Mouse (Mus musculus): Measurements from ENCODE around the gene Man1a.

Gene Man1a

DNA sequence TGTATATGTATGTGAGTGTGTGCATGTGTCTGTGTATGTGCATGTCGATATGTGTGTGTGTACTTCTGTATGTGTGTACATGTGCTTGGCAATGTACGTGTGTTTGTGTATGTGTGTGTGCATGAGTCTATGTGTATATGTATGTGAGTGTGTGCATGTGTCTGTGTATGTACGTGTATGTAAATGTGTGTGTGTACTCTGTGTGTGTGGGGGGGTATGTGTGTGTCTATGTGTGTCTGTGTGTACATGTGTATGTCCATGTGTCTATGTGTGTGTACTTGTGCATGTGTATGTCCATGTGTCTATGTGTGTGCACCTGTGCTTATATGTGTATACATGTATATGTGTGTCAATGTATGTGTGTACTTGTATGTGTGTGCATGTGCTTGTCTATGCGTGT is 15.2 kb downstream of the Man1a start:
- DNase-seq (ENCODE audit: low spot score) = no peak

DNA sequence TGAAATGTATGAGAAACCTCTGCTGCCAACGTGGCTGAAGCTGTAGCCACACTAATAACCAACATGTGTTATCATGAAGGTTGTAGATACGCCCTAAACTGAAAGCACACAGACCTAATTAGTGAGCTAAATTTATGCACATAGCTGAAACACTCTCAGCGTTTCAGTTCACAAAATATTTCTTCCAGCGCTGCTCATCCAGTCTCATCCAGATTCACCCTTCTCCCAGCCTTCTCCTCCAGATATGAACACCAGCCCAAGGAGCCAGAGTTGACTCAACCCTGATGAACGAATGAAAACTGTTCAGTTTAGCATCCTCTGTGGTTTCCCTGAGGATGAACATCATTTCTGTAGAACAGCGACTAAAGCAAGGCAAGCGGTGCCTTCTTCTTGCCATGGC is 15.8 kb downstream of the Man1a start:
- DNase-seq (ENCODE audit: low spot score) = no peak

DNA sequence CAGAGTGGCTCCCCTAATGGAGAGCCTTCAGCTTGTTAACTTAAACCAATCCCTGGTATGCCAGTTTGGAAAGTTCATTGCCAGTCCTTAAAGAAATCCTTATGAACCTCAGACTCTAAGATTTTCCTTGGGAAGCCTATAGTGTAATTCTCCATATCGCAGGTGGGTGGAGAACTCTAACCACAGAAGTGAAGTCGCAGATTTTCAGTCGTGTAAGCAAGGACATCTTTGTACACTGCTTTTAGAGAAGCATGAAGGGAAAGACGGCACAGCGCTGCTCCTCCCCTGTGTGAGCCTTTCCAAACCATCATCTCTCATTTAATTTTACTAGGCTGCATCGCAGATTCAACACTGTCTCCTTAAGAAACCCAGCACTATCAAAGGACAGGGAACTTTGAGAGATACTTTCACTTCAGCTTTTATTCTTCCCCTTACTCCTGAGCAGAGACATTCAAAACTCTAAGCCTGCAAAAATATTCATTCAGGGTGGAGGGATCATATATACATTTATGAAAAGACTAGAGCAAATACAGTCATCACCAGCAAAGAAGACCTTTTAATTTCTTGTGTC is 16.6 kb downstream of the Man1a start:
- DNase-seq (ENCODE audit: low spot score) = no peak

DNA sequence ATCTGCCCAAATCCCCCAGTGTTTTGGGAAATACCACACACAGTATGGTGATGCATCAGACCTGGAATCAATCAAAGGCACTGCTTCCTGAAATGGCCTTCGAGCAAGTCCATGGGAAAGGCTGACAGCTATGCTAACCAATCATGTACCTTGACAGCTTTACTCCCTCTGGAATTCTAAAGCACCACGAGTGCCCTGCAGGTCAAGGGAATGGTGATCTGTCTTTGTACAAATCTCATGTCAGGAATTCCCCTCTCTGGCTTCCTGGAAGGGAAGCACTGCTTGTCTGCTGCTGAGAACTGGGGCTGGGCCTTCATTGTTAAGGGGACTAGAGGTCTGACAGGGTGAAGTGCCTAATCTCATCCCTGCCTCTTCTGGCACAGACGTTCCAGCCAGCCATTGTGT is 17.3 kb downstream of the Man1a start:
- DNase-seq (ENCODE audit: low spot score) = peak; percentile 65

DNA sequence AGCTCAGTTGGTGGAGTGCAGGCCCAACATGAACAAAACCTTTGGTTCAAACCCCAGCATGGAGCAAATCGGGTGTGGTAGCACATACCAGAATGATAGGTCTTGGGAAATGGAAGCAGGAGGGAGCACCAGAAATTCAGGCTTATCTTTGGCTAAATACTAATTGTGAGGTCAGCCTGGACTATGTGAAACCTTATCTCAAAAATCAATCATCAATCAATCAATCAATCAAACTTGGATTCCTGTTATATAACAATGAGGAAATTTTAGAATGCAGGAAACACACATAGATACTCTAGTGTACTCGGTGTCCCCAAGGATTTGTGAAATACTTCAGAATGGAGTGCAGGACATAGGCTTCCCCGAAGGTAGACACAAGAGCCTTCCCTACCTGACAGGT is 17.8 kb downstream of the Man1a start:
- DNase-seq (ENCODE audit: low spot score) = no peak

DNA sequence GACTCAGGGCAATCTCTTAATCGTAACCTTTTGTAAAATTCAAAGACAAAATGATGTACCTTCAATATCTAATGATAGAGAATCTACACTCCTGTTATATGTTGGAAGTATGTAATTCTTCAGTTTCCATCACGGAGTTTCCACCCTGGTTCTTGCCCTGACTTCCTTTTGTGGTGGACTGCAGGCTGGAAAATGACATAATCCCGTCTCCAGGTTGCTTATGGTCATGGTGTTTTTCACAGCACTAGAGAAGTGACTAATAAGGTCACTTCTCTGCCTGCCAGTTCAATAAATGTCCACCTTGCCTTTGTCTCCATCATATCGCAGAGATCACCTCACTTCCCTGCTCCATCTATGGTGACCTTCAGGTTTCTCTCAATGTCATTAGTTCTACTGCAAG is 22.2 kb downstream of the Man1a start:
- no peak for DNase-seq (ENCODE audit: low spot score)

DNA sequence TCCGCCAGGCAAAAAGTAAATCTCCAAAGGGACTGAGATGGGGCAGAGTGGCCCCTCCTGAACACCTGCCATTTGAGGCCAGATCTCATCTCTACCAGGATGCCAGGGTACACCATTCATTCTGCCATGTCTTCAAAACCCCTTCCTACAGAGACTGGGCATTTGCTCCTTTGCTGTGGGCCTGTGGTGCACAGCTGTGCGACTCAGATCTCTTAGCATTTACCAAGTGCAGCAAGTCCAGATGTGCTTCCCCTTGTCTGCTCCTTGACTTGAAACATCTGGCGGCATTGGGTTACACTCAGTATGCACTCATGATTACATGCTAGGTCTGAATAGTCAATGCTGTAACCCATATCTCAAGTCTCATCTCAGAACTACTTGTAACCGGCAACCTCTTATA is 28.5 kb downstream of the Man1a start:
- no peak for DNase-seq (ENCODE audit: low spot score)

DNA sequence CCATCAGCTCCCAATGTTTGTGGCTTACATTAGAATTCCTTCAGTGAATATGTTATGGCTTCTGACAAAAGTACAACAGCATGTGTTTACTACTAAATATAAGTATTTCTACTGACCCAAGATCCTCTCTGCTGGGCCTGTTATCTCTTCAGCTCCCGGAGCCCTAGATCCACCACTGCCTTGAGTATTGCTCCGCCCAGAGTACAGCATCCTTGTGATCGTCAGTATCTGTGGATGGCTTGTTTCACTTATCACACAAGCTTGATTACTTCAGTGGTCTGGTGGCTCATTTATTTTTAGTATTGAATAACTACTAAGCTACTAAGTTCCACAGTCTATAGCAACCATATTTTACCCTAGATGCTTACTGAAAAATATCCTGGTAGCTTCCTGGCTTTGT is 33.1 kb downstream of the Man1a start:
- no peak for DNase-seq (ENCODE audit: low spot score)

DNA sequence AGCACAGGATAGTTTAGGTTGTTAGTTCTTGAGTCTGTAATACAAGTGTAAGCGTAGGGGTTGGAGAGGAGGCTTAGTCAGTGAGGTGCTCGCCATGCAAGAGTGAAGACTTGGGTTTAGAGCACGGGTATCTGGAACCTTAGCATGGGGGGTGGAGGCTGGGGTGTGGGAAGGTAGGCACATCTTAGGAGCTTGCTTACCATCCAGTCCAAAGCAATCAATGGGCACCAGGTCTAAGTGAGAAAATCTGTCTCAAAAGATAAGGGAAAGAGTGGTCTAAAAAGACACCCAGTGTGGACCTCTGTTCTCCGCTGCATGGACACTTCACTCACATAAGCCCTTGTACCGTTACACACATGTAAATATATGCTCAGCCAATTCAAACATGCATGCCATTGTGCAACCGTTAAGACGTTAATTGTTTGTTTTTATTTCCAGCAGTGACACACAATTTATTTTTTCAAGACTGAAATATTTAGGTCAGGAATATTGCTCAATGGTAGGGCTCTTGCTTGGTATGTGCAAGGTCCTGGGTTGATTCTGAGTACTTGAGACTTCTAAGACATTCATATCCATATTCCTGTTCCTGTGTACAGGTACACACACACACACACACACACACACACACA is 34.1 kb downstream of the Man1a start:
- no peak for DNase-seq (ENCODE audit: low spot score)

DNA sequence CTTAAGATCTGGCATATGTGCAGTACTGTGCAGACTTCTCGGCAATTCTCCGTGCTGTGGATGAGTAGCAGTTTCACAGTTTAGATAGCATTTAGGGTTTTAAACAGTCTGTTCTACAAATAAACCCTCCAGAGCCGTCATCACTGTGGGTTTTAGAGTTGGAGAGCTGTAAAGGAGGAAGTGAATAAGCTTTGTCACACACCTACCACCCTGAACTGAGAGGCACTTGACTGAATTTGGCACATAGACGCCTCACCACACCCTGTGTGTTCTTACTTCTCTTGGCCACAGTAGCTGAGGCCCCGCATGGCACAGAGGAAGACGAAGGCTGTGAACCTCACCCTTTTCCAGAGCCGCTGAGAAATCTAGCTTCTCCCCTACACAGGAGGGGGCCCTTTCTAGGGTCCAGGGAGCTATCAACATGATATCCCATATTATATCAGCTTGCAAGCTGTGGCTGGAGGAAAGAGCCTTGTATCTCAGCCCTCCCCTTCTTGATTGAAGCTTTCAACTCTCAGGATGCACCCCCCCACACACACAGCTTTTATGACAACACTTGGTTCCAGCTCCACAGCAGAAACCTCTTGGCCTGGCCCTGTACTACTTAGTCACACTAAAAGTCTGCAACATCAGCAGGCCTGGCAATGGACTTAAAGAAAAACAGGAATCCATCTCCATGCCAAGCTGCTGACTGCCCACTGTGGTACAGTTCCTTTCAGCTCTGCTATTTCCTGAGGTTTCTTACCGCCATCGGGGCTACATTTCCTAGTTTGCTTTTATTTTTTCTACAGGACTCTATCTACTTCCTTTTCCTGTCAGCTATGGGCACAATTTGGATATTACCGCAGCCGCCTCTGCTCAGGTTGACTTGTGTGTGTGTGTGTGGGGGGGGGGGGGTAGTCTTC is 35.9 kb downstream of the Man1a start:
- DNase-seq (ENCODE audit: low spot score) = no peak

DNA sequence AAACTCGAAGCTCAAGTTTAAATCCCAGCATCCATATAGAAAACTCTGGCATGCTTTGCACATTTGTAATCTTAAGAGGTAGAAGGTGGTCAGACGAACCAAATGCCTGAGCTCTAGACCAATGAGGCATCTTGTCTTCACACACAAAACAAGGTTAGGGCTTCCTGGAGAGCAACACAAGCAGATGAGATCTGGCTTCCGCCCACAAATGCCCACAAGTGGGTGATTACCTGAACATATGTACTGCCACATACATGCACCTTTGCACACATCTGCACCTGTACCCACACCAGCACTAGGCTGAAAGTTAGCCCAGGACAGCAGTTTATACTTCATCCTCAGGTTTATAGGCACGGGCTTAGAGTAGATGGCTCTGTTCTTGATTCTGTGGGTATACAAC is 36.7 kb downstream of the Man1a start:
- DNase-seq (ENCODE audit: low spot score) = no peak

DNA sequence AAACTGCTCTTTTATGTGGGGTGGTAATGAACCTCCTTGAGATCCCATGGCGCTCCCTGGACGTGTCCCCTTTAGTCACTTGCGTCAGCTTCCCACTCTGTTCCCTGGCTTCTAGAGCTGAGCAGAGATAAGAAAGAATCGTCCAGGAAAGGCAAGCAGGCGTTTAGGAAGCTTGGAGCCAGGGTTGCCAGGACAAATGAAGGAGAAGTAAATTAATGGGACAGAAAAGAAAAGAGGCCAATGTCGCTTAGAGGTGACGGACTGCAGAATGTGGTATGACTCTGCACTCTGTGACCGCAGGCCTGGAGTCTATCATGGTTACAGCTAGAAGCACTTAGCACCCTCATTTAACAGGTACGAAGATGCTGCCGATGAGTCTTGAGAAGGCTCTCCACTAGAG is 37.7 kb downstream of the Man1a start:
- DNase-seq (ENCODE audit: low spot score) = no peak

DNA sequence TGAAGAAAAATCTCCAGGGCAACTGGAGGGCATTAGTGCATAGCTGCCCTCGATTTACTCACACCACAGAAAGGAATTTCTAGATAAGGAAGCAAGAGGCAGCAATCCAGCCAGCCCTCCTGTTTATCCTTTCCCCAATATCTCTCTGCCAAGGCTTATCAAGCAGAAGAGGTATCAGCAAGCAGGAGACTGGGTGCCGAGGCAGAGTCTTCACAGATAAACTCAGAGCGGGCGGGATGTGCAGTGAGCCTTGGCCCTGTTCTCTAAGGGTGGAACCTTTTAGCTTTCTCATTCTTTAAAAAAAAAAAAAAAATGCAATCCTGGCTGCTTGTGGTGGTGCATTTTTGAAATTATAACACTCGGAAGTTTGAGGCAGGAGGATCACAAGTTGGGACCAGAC is 38.2 kb downstream of the Man1a start:
- peak; percentile 39 for DNase-seq (ENCODE audit: low spot score)

DNA sequence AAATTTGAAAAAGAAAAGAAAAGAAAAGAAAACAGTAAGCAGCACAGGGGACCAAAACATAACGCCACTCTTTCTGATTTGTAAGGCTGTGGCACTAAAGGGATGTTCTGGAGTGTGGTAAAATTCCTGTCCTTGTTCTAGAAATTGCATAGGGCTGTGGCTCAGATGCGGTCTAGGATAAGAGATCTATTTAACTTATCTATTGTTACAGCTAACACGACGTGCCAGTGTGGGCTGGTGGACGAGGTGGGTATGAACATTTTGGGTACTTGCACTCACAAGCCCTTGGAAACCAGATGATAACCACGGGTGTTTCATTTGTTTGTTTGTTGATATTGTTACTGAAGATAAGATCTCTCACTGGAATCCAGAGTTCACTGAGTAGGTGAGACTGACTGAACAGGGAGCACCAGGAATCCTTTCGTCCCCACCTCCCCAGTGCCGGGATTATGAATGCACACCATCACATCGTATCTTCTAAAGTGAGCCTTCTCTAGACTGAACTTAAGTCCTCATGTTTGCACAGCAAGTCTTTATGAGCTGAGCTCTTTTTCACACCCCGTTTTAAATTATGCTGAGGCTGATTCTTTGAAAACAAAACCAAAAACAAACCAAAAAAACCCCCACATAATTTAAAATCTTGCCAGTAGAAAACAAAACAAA is 38.9 kb downstream of the Man1a start:
- no peak for DNase-seq (ENCODE audit: low spot score)

DNA sequence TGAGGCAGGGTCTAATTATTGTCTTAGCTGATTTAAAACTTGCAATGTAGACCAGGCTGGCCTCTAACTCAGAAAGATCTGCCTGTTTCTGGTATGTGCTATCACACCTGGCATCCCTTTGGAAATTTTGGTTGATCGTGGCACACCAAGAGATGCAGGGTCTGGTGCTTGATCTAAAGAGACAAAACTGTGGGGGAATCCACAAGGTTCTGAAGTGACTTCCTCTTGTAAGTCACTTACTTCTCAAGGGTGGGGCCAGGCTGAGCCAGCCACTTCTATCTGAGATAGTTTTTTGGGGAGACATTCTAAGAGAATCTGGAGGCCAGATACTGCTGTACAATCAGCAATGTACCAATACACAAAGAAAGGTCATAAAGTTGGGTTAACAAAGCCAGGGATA is 40.8 kb downstream of the Man1a start:
- DNase-seq (ENCODE audit: low spot score) = no peak

DNA sequence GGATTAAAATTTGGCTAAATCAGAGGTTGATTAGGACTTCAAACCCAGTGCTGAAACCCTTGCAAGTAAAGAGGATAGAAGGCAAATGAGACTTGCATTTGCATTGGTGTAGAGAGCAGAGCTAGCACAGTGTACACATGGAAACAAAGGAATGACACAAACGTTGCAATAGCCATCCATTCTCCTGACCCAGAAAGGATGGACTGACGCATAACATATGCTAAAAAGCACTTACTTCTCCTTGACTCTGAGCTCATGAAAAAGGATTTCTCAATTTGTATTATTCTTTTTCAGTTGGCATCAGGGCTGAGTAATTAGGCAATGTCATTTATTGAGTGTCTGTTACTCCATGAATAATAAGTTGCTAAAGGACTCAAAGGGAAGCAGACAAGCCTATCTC is 41.6 kb downstream of the Man1a start:
- DNase-seq (ENCODE audit: low spot score) = no peak

DNA sequence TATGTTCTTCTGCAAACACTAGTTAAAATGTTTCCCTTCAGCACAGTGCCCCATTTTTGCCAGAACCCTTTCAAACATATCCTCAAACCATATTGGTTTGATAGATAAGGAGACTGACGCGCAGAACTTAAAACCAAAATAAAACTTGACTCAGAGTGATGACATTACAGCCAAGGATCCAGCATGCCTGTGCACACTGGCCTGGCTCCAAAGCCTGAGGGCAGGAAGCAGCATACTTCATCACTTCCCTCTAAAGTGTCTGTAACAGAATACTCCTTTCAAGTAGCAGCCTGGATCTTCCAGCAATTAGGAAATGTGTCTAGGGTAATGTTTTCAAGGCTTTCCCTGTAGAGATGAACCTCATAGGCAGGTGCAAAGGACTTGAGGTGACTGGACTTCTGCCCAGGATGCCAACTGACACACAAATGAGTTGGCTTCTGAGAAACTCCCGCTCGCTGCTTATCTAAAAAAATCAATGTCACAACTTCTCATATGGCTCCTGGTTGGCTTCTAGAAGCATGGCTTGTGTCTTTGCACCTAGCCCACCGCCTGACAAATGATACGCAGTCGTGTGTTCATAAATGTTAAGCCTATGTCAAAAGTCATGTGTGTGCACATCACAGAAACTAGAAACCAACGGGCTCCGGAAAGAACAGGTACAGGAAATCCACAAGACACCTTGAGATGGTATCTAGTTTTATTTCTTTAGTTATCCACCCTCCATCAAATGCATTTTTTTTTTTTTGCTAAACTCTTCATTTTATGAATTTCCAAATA is 43.9 kb downstream of the Man1a start:
- no peak for DNase-seq (ENCODE audit: low spot score)

DNA sequence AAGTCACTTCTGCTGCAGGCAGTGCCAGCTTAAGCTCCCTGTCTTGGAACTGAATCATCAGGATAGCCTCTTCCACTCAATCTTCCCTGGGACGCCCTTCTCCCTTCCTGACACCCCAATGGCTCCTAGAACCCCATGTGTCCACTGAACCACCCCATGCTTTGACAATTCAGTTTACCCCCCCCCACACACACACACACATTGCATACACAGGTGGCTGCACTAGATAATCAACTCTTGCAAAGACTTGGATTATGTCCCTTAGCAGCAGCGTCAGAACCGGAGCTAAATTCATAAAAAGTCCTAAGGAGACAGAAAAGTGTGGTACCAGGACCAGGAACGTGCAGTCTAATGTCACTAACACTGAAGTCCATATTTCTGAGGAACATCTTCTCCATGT is 47.5 kb downstream of the Man1a start:
- DNase-seq (ENCODE audit: low spot score) = no peak

DNA sequence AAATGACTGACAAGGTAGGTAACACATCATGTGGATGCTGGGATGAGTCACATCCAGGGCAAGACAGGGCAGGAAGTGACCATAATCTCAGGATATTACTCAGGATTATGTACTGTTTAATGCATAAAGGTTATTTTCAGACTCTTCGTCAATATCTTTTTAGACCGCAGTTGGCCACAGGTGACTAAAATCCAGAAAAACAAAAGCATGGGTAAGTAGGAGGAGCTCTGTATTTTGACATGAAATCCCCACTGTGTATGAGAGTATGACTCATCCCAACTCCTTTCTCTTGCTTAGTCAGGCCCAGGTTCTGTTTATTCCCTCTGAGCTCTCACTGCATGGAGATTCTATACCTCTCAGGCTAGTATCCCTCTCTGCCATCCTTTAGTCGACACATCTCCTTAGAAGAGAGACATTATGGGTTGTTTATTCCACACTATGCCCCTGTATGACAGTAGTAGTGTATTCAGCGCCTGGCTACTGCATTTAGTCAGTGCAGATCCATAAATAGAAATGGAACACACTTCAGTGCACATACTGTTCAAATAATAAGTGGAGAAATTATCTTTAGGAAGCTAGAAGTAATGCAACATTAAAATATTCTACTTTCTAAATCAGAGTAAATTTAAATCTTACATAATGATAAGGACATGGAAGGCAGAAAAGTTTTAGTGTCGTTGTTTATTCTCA is 49.5 kb downstream of the Man1a start:
- DNase-seq (ENCODE audit: low spot score) = no peak

DNA sequence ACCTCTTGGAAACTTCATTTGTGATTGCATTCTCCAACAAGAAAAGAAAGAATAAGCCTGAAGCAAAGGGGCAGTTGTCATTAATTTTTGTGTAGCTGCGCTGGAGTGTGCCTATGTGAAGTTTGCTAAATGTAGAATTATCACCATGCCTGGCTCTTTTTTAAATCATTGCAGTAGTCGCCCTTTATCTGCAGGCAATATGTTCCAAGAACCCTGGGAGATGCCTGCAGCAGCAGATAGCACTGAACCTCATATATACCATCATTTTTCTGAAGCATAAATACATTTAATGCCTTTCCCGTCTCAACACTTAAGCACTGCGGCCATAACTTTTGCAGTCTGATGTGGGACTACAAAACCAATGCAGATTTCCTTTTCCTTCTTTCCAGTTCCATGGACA is 50.3 kb downstream of the Man1a start:
- DNase-seq (ENCODE audit: low spot score) = no peak

DNA sequence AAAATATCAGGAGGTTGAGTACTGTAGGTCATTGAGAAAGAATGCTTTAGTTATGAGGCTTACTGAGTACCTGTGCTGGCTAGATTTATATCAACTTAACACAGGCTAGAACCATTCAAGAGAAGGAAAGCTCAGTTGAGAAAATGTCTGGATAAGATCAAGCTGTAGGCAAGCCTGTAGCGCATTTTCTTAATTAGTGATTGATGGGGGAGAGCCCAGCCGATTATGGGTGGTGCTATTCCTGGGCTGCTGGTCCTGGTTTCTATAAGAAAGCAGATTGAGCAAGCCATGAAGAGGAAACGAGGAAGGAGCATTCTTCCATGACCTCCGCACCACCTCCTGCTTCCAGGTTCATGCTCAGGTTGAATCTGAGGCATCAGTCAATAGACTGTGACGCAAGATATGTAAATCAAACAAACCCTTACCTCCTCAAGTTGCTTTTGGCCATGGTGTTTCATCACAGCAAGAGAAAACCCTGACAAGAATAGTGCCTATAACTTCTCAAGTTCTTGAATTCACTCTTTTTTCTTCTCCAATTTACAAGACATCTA is 58.4 kb downstream of the Man1a start:
- DNase-seq (ENCODE audit: low spot score) = peak; percentile 36
